Mouse (Mus musculus) cerebellum, postnatal 14 days (tissue): Measurements from ENCODE around the gene Olfr525.

Experiments used
- DNase-seq, 2 experiments: peaks; one replicate each; pipeline ENCODE4 v3.0.0; 2021; ENCODE audit warnings: mixed read lengths in 2 of 2

Olfr525 gene

DNA sequence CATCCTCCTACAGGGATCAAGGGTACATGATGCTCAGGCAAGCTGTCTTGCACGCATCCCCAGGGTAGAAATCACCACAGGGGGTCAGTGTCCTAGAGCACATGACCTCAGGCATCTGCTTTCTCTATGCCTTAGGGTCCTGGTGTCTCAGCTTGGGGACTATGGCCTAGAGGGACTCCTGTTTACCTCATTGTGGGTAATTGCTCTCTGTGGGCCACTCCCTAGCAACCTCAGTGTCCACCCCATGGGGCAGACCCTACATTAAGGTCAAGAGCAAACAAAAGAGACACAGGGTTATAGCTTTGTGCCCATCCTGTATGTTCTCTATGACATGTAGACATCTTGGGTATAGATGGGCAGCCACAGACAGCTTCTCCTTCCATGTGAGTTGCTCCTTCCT, at the start of gene Olfr525:
Gene Olfr525, plus strand, starts transcription at position 301 of the 400 bp plus-strand sequence.
- no peak for DNase-seq

DNA sequence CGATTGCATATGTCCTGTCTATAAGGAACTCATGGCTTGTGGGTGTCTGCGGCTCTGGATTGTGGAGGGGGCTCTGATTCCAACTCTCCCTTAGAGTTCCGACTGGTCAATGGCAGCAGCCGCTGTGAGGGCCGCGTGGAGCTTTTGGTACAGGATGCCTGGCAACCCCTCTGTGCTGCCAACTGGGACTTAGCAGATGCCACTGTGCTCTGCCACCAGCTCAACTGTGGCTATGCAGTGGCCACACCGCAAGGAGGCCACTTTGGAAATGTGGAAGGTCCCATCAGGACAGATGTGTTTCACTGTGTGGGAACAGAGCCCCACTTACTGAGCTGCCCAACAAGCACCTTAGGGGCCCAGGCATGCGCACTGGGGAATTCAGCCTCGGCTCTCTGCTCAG, 24.9 kb upstream of the Olfr525 start:
- DNase-seq = no peak

DNA sequence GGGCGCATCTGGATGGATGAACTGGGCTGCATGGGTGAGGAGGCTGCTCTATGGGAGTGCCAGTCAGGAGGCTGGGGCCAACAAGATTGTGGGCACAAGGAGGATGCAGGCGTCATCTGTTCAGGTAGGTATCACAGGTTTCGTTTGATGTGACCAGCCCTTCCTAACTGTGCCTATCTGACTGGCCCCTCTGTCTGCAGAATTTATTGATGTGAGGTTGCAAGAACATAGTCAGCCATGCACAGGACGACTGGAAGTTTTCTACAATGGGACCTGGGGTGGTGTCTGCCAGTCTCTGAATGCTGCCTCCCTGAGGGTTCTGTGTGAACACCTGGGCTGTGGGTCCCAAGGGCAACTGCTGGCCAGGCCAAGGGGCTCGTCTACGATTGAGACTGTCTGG, 23.8 kb upstream of the Olfr525 start:
- DNase-seq = no peak

GRCm38 (mm10) chr7:140299416-140299815, 21.2 kb upstream of the Olfr525 start:
- no peak for DNase-seq

GRCm38 (mm10) chr7:140319861-140320385, 735 bp upstream of the Olfr525 start:
- no peak for DNase-seq

GRCm38 (mm10) chr7:140321135-140321534, 477 bp downstream of the Olfr525 start:
- DNase-seq = no peak

DNA sequence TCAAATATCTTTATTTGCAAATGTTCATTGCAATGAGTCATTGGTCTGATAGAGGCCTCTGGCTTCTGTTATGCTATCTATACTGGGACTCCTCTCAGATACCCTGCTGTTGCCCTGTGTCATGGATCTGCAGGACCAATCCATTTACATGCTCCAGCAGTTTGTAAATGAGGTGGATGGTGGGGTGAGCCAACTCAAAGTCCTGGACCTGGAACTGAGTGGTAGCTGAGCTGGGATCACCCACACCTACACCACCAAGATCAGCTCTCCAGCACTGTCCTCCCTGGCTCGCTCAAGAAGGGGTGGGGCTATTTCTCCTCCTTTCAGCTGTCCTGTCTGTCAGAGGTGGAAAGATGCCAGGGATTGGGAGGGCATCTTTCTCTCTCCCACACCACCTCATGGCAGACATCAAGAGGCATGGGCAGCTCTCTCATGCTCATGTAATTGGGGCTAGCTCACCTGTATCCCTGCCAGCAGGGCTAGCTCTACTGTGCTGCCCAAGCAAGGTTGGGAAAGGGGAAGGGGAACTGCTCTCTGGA, 9.2 kb downstream of the Olfr525 start:
- peak; percentile 23 to 46 for DNase-seq

- DNase-seq = no peak
These were observed 13.1 kb downstream of the Olfr525 start, which contains the start of gene Olfr527 for GRCm38 (mm10) chr7:140333717-140334116. Olfr527 (plus strand) TSS chr7:140334017.

GRCm38 (mm10) chr7:140361571-140361970, 40.9 kb downstream of the Olfr525 start, which contains the start of gene Olfr60:
Olfr60 (minus strand) TSS chr7:140361671.
- DNase-seq = no peak

DNA sequence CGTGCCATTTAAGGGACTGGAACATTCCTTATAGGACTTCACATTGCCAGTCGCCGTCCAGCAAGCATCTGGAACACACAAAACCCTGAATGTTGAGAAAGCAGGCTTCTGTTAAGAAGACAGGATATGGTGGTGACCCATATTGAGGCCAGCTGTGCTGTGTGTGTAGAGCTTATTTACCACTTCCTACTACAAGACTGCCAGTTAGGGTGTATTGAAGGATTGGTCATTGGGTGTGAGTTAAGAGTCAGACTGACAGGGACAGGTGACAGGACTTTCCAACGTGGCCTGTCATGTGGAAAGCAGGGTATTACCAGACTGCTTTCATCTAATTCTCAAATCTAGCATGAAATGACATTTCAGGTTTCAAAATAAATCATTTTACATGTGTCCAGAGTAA, 53.6 kb downstream of the Olfr525 start:
- DNase-seq = no peak

DNA sequence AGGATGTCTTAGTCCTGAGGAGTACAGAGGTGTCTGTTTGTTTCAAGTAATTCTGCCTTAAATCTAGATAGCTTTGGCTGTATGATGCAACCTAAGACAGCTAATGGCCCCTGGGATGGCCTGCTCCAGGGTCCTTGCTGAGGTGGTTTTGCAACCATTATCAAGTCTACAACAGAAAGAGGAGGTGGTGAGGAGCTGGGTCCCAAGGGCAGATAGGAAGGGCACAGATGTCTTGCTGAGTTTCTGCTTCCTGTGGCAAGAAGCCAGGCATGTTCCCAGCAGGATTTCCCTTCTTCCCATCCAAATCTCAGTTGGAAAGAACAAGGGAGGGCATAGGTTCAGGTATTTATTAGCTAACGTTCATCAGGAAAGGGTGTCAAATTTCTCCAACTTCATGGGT, 55.6 kb downstream of the Olfr525 start, which contains the start of gene Olfr530:
Gene Olfr530, minus strand, starts transcription at position 101 of the 400 bp plus-strand sequence.
- no peak for DNase-seq

- DNase-seq = no peak
These were observed 56.3 kb downstream of the Olfr525 start for GRCm38 (mm10) chr7:140376911-140377310.
